Mouse (Mus musculus) hindbrain, embryonic 12.5 days (tissue): ENCODE data around the gene Rfc5. TPM values are rescaled to one million over a fixed set of nuclear protein-coding genes. Genes with fewer than 3 reads are reported as not detected.
A peak's percentile ranks its signal among the peaks of the same experiment; 100 is the strongest.
"Not testable (repeated sequence)": the region's sequence is repeated elsewhere in the genome, so short reads cannot be mapped to it uniquely, and the experiment has no call there.

Experiments
- ATAC-seq: fragments of 200-750 bp; cut with Nextera tagmentation; 2 replicates; pipeline ENCODE4 v1.8.0; 2017; ENCODE audit warnings: moderate TSS enrichment; ENCODE audit not compliant: low FRiP score
- H3K27ac ChIP-seq: fragments of 300-500 bp; sonication (generic); 2 replicates; pipeline ENCODE4 v1.5.1; 2016; ENCODE audit warnings: mild to moderate bottlenecking
- H3K27me3 ChIP-seq: fragments of 300-500 bp; sonication (generic); 2 replicates; pipeline ENCODE4 v1.6.1; 2016; ENCODE audit warnings: mild to moderate bottlenecking
- H3K36me3 ChIP-seq: fragments of 300-500 bp; sonication (generic); 2 replicates; pipeline ENCODE4 v1.6.1; 2016; ENCODE audit warnings: mild to moderate bottlenecking
- H3K4me1 ChIP-seq: fragments of 300-500 bp; sonication (generic); 2 replicates; pipeline ENCODE4 v1.6.1; 2016
- H3K4me2 ChIP-seq: fragments of 300-500 bp; sonication (generic); replicated peaks from 2 replicates; pipeline ENCODE4 v1.6.1; 2016; ENCODE audit warnings: mild to moderate bottlenecking
- H3K4me3 ChIP-seq: fragments of 300-500 bp; sonication (generic); 2 replicates; pipeline ENCODE4 v1.5.1; 2016; ENCODE audit warnings: mild to moderate bottlenecking
- H3K9ac ChIP-seq: fragments of 300-500 bp; sonication (generic); 2 replicates; pipeline ENCODE4 v1.6.1; 2016; ENCODE audit warnings: mild to moderate bottlenecking, moderate library complexity
- H3K9me3 ChIP-seq: fragments of 300-500 bp; sonication (generic); replicated peaks from 2 replicates; pipeline ENCODE4 v1.6.1; 2016; ENCODE audit warnings: mild to moderate bottlenecking
- WGBS: fragments of 180-500 bp; shearing (Covaris S2); methylation state at CpG from one replicate; pipeline ENCODE4 v1.1.7; 2016; 5-methylcytosine and 5-hydroxymethylcytosine counted together
- polyA plus RNA-seq: library from polyadenylated mRNA; unstranded; fragments of >200 nt; fragmentation: Nextera tagmentation; extraction: Ambion mirVana; gene quantifications from 2 replicates; pipeline ENCODE4 v1.2.1, GENCODE M21; 2016

Rfc5 gene
- polyA plus RNA-seq, 1 experiment from 2014 or later = 55.3 TPM

DNA sequence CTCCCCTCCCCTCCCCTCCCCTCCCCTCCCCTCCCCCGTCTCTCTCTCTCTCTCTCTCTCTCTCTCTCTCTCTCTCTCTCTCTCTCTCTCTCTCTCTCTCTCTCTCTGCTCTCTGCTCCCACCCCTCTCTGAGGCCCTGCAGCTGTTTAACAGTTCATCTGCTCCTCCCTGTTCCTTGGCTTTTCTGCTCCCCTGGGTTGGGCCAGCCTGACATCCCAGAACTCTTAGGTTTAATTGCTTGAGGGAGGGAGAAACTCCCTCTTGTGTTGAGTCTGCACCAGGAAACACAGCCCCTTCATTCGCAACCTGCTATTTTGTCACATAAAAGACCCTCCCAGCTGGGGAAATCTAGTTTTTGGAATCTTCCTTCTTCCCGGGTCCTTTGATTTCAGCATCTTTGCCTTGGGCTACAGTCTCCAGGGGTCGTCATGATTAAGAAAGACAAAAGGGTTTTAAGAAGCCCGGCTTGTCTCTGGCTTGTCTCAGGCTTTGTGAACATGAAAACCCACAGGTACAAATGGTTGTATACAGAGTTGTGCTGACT, 9.2 kb upstream of the Rfc5 start:
- no peak overlapping the region for H3K27ac ChIP-seq
- no peaks in the 10 kb centered on the region for H3K27me3 ChIP-seq
- no peak overlapping the region for H3K9ac ChIP-seq
- ATAC-seq = no peak
- no peak overlapping the region for H3K4me3 ChIP-seq
- H3K4me1 ChIP-seq = 0 out of 2 replicates have a peak, but pooled peaks cover 2% of the 10 kb centered on the region
- no peaks in the 10 kb centered on the region for H3K36me3 ChIP-seq
- 30% methylated on average over 4 of the region's 5 CpGs for WGBS
- no peaks in the 10 kb centered on the region; the same call in 1 of the 2 replicates for H3K9me3 ChIP-seq
- no peak overlapping the region for H3K4me2 ChIP-seq

DNA sequence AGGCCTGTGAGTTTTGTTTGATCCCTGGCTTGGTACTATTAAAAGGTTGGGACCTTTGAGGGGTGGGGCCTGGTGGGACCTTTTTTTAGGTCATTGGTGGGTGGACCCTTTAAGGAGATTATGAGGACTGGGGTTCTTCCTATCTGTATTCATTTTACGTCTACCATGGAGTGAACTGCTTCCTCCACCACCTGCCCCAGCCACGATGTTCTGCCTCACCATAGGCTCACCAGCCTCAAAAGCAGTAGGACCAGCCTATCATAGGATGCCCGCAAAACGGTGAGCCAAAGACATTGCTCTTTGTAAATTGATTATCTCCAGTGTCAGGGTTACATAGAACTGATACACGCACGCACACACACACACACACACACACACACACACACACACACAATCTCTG, 8.5 kb upstream of the Rfc5 start:
- Histone ChIP-seq H3K36me3 (no peaks in the 10 kb centered on the region), H3K4me1 (0 out of 2 replicates have a peak, but pooled peaks cover 2% of the 10 kb centered on the region), H3K4me2 (no peak overlapping the region), H3K9me3 (no peaks in the 10 kb centered on the region; the same call in 1 of the 2 replicates), H3K9ac (no peak overlapping the region), H3K27me3 (no peaks in the 10 kb centered on the region), H3K27ac (no peak overlapping the region), H3K4me3 (no peak overlapping the region)
- 81% methylated on average over 6 of the region's 6 CpGs for WGBS
- ATAC-seq = no peak

DNA sequence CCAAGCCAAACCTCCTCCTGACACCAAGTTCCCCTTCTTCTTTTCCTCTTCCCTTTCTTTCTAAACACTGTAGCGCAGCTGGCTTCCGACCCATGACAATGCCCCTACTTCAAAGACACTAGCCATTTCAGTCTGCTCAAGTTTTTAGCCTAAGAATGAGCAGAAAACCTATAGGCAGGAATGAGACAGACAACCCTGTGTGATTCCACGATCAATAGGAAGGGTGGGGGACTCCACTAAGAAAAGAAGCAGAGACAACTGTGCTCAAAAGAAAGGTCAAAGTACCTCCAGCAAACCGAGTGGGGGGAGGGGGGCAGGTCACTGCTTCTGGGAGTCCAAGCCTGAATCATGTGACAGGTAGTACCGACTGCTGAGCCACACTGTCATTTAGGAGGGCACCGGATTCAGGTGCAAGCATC, 7.8 kb upstream of the Rfc5 start:
- Histone ChIP-seq H3K4me3 (no peak overlapping the region), H3K27ac (no peak overlapping the region), H3K27me3 (no peaks in the 10 kb centered on the region), H3K36me3 (no peaks in the 10 kb centered on the region), H3K4me2 (no peak overlapping the region), H3K9ac (no peak overlapping the region), H3K4me1 (0 out of 2 replicates have a peak, but pooled peaks cover 2% of the 10 kb centered on the region), H3K9me3 (no peaks in the 10 kb centered on the region; the same call in 1 of the 2 replicates)
- no peak for ATAC-seq
- 54% methylated on average over 6 of the region's 6 CpGs for WGBS

DNA sequence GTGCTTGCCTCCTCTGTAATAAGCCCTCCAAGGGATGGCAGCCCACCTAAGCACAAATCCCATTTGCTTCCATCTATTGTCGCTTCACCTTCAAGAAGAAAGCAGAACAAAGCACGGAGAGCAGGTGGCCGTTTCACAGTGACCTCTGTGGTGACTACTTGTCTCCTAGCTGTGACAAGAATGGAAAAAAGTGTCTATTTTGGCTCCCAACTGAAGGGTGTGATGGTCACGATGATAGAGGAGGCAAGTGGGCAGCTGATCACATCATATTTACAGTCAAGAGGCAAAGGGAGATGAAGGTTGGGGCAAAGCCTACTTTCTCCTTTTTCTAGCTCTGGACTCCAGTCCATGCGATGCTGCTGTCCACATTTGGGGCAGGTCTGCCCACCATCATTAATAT, 7.0 kb upstream of the Rfc5 start:
- ATAC-seq = no peak
- WGBS = 88% methylated on average over 5 of the region's 5 CpGs

DNA sequence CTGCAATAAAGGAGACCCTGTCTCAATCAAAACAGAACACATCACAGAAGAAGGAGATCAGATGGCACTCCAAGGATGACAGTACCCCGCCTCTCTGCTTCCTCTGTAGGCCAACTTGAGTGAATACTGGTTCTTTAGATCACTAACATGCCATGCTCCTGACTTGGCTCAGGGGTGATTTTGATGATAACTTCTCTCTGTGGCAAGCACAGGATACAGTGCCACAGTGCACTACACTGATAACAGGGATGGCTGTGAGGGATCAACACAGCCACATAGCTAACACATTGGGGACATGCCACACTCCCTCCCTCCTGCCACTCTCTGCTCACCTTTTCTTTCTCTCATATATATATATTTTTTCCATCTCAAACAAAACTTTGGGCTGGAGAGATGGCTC, 2.0 kb upstream of the Rfc5 start:
- no peak for ATAC-seq
- H3K9me3 ChIP-seq = no peaks in the 10 kb centered on the region; the same call in 1 of the 2 replicates
- H3K4me1 ChIP-seq = peaks cover 14% of the 10 kb centered on the region
- H3K4me3 ChIP-seq = no peak overlapping the region
- H3K27ac ChIP-seq = no peak overlapping the region
- no peaks in the 10 kb centered on the region for H3K27me3 ChIP-seq
- WGBS = 96% methylated on average over 1 of the region's 1 CpGs
- H3K36me3 ChIP-seq = no peaks in the 10 kb centered on the region
- no peak overlapping the region for H3K4me2 ChIP-seq
- H3K9ac ChIP-seq = no peak overlapping the region

More for the DNA sequence above, 7.0 kb upstream of the Rfc5 start:
- no peak overlapping the region for H3K4me3 ChIP-seq
- H3K9me3 ChIP-seq = no peaks in the 10 kb centered on the region; the same call in 1 of the 2 replicates
- no peak overlapping the region for H3K9ac ChIP-seq
- no peaks in the 10 kb centered on the region for H3K27me3 ChIP-seq
- H3K4me2 ChIP-seq = no peak overlapping the region
- no peak overlapping the region for H3K27ac ChIP-seq
- 0 out of 2 replicates have a peak, but pooled peaks cover 2% of the 10 kb centered on the region for H3K4me1 ChIP-seq
- H3K36me3 ChIP-seq = no peaks in the 10 kb centered on the region

DNA sequence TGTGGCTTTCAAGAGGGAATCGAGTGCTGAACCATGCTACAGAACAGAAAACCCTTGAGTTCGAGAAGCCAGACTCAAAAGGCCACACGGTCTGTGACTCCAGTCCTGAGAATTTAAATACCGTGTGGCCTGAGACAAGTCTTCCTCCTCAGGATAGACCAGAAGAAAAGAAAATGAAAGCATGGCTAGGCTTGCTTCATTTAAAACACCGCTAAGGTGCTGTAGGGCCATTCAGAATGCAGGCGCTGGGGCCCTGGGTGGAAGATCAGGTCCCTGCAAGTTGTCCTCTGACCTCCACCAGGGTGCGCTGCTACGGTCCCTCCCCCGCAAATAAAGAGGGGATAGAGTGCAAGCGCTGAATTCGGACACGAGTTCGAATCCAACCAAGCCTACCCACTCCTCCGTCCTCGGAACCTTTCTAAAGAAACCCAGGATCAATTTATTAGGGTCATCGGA, 523 bp downstream of the Rfc5 start:
- Histone ChIP-seq H3K4me3 (peak overlapping the region; percentile 75), H3K9ac (peak overlapping the region; percentile 88), H3K27ac (peak overlapping the region; percentile 76), H3K4me1 (peaks cover 14% of the 10 kb centered on the region), H3K9me3 (no peaks in the 10 kb centered on the region; the same call in 1 of the 2 replicates), H3K27me3 (no peaks in the 10 kb centered on the region), H3K36me3 (peaks cover 23% of the 10 kb centered on the region), H3K4me2 (peak overlapping the region; percentile 65)
- 12% methylated on average over 16 of the region's 16 CpGs for WGBS
- ATAC-seq = peak; percentile 12

DNA sequence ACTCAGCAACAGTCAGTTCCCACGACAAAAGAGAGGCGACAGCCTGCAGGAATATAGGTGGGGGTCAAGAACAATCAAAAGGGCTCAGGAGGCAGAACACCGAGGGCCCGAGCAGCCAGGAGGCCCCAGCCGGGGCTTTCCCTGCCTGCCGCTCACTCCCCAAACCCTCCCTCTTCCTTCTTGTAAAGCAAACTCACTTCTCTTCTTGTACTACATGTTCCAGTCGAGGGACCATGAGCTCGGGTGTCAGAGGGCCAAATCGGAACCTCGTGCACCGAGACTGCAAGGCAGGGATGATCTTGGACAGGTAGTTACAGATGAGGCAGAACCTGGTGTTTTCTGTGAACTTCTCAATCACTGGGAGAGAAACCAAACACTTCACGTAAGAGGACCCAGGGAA, 5.6 kb downstream of the Rfc5 start:
- H3K27ac ChIP-seq = no peak overlapping the region
- peaks cover 69% of the 10 kb centered on the region for H3K36me3 ChIP-seq
- no peak overlapping the region for H3K4me2 ChIP-seq
- H3K9ac ChIP-seq = no peak overlapping the region
- no peaks in the 10 kb centered on the region for H3K27me3 ChIP-seq
- H3K9me3 ChIP-seq = no peaks in the 10 kb centered on the region
- H3K4me3 ChIP-seq = no peak overlapping the region
- H3K4me1 ChIP-seq = peaks cover 9% of the 10 kb centered on the region
- 78% methylated on average over 12 of the region's 12 CpGs for WGBS
- ATAC-seq = no peak

DNA sequence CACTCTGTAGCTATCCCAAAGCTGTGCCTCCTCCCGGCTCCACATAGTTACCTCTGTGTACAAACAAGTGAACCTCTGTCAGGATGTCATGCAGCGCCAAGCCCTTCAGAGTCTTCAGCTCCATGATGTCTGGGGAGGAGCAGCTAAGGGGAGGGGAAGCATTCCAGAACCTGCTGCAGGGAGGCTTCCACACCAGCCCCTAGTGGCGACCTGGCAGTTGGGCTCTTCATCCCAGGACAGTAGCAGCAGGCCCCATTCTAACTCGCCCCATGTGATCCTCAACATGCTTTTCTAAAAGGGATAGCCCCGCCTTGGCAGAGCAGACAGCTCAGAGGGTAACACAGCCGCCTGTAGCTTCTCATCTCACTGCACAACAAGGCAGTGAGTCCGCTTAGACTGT, 7.1 kb downstream of the Rfc5 start:
- H3K27me3 ChIP-seq = no peaks in the 10 kb centered on the region
- ATAC-seq = no peak
- H3K4me1 ChIP-seq = no peaks in the 10 kb centered on the region
- no peak overlapping the region for H3K4me2 ChIP-seq
- WGBS = 76% methylated on average over 7 of the region's 7 CpGs
- H3K36me3 ChIP-seq = peaks cover 80% of the 10 kb centered on the region
- no peak overlapping the region for H3K27ac ChIP-seq
- H3K4me3 ChIP-seq = no peak overlapping the region
- H3K9me3 ChIP-seq = no peaks in the 10 kb centered on the region
- H3K9ac ChIP-seq = no peak overlapping the region

DNA sequence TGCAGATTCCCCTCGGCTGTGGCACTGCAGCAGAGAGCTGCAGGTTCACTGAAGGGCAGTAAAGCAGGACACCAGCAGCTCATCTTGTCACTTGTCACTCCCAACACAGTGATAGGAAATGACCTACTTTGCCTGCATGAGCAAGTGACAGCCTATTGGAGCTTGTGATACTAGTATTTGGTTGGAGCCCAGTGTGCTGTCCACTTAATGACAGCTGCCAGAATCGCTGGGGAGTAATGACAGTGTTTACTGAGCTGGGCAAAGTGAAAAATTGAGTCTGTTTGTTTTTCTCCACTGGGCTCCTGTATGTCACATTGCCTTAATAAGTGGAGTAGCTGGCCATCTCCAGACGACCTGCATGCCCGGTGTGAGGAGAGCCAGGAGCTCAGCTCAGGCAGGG, 8.6 kb downstream of the Rfc5 start:
- WGBS = 89% methylated on average over 4 of the region's 4 CpGs
- no peaks in the 10 kb centered on the region for H3K4me1 ChIP-seq
- H3K4me3 ChIP-seq = no peak overlapping the region
- H3K9me3 ChIP-seq = no peaks in the 10 kb centered on the region
- no peaks in the 10 kb centered on the region for H3K27me3 ChIP-seq
- no peak overlapping the region for H3K4me2 ChIP-seq
- no peak overlapping the region for H3K27ac ChIP-seq
- peaks cover 90% of the 10 kb centered on the region for H3K36me3 ChIP-seq
- H3K9ac ChIP-seq = no peak overlapping the region
- ATAC-seq = no peak

DNA sequence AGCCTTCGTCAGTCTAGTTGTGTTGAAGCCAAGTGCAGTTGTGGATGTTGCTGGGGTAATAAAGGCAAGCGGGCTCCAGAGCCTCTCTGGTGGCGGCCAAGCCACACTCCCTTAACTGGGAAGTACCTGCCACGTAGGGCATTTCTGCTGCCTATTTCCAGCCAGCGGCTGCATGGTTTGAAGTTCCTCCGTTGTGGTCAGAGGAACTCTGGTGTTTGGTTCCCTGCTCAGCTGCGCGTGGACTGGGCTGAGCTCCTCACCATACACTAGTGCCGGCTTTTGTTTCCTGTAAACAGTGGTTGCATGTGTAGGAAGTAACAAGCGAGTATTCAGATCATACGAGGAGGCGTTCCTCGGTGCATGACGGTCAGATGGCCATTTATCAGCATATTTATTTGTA, 11.1 kb downstream of the Rfc5 start:
- not testable (repeated sequence) for H3K4me1 ChIP-seq, H3K4me2 ChIP-seq, H3K9me3 ChIP-seq, H3K9ac ChIP-seq, H3K4me3 ChIP-seq, ATAC-seq, H3K27ac ChIP-seq, H3K27me3 ChIP-seq
- H3K36me3 ChIP-seq = peaks cover 89% of the 10 kb centered on the region
- 94% methylated on average over 14 of the region's 14 CpGs for WGBS

DNA sequence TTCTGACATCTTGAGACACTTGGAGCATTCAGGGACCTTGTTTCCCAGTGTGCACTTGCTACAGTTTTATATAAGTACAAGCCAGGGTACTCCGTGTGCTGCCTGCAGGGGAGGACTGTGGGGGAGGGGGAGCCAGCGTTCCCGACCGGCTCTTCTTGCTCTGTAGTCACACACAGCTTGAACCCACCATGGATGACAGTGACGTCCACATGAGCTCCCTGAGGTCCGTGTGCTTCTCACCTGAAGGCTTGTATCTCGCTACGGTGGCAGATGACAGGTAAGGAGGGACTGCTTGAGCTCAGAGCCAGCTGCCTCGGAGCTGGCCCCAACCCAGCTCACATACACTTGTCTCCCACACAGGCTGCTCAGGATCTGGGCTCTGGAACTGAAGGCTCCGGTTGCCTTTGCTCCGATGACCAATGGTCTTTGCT, 12.5 kb downstream of the Rfc5 start:
- Histone ChIP-seq H3K9ac (no peak overlapping the region), H3K4me1 (0 out of 2 replicates have a peak, but pooled peaks cover 2% of the 10 kb centered on the region), H3K27ac (no peak overlapping the region), H3K27me3 (no peaks in the 10 kb centered on the region), H3K36me3 (peaks cover 89% of the 10 kb centered on the region), H3K9me3 (no peaks in the 10 kb centered on the region), H3K4me2 (no peak overlapping the region), H3K4me3 (no peak overlapping the region)
- no peak for ATAC-seq
- 77% methylated on average over 11 of the region's 11 CpGs for WGBS

DNA sequence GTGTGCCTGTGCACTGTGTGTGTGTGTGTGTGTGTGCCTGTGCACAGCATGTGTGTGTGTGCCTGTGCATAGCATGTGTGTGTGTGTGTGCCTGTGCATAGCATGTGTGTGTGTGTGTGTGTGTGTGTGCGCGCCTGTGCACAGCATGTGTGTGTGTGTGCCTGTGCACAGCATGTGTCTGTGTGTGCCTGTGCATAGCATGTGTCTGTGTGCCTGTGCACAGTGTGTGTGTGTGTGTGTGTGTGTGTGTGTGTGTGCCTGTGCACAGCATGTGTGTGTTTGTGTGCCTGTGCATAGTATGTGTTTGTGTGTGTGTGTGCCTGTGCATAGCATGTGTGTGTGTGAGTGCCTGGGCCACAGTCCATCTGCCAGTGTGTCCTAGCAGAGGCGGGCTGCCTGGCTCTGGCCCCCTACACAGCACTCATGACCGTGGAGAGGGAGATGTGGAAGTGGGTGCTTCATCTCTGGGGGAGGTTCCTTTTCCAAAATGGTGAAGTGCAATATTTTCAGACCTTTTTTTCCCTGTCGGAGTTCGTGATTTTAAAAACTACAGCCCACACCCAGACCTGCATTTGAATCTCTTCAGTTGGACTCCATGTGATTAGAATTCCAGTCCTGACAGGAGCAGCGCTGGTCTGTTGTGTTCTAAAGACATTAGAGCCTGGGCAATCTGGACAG, 14.3 kb downstream of the Rfc5 start:
- no peak overlapping the region for H3K4me2 ChIP-seq
- peaks cover 90% of the 10 kb centered on the region for H3K36me3 ChIP-seq
- no peaks in the 10 kb centered on the region for H3K27me3 ChIP-seq
- H3K4me1 ChIP-seq = 0 out of 2 replicates have a peak, but pooled peaks cover 2% of the 10 kb centered on the region
- WGBS = 90% methylated on average over 7 of the region's 7 CpGs
- H3K4me3 ChIP-seq = no peak overlapping the region
- H3K27ac ChIP-seq = no peak overlapping the region
- H3K9ac ChIP-seq = no peak overlapping the region
- no peaks in the 10 kb centered on the region for H3K9me3 ChIP-seq
- no peak for ATAC-seq

DNA sequence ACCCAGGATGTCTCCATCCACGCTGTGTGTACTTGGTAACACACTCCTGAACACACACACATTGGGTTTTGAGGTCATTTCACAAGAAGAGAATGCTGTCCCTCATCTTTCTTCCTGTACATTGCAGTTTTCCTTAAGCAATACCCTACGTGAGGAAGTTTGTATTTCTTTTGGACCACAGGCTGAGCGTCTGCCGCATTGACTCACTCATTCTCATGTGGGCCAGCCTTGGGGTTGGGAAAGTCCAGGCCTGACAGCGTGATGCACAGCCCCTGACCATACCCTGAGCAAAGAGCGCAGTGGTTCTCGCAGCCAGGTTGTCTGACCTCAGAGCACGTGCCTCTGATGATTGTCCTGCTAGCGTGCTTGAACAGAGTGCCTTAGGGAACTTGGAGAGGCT, 15.4 kb downstream of the Rfc5 start:
- 0 out of 2 replicates have a peak, but pooled peaks cover 2% of the 10 kb centered on the region for H3K4me1 ChIP-seq
- no peak overlapping the region for H3K4me2 ChIP-seq
- H3K4me3 ChIP-seq = no peak overlapping the region
- no peaks in the 10 kb centered on the region for H3K9me3 ChIP-seq
- 93% methylated on average over 9 of the region's 9 CpGs for WGBS
- no peak overlapping the region for H3K27ac ChIP-seq
- no peak for ATAC-seq
- H3K27me3 ChIP-seq = no peaks in the 10 kb centered on the region
- H3K9ac ChIP-seq = no peak overlapping the region
- H3K36me3 ChIP-seq = peaks cover 90% of the 10 kb centered on the region
